Mouse (Mus musculus) cerebellum, postnatal 25 days (tissue): ENCODE results near the gene Rab3c.

Experiments used
- DNase-seq, 2 experiments: peaks; one replicate each; pipeline ENCODE4 v3.0.0; 2021; ENCODE audit warnings: mixed read lengths in 2 of 2

The Rab3c gene

DNA sequence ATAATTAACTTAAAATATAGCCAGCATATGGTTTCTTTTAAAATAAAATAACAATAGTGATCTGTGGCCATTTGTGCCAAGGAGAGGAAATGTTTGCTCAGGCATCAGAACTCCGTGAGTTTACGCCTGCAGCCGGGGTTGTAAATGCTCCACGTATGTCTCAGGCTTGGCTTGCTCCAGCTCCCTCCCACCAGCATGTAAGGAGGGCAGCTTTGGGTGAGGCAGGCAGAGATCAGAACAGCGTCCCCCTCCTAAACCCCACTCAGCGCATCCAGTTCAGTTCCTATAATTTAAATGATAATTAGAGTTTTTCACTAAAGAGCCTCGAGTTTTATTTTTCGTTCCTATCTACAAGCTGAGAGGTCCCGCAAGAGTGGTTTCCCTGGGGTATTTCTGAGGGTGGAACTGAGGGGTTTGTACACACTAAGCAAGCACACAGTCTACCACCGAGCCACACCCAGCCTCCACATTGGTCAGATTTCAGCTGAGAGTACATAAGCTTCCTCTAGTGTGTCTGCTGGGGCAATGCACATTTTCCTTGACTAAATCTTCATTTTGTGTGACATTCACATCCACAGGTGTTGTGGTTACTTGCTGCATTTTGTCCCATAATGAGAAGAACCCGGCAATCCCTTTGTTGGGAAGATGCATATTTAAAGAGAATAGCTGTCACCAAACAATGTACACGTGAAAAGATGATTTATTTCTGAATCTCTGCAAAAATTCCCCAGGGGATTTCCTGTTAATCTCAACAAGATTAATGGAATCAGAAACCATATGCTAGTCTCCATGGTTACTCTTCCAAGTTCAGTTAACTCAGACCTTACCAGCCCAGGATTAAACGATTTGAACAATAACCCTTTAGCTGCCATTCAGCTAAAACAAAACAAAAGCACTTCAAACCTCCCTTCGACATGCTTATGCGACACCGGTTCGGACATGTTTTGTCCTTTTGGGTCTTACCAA is 186.8 kb downstream of the Rab3c start:
- no peak for DNase-seq

DNA sequence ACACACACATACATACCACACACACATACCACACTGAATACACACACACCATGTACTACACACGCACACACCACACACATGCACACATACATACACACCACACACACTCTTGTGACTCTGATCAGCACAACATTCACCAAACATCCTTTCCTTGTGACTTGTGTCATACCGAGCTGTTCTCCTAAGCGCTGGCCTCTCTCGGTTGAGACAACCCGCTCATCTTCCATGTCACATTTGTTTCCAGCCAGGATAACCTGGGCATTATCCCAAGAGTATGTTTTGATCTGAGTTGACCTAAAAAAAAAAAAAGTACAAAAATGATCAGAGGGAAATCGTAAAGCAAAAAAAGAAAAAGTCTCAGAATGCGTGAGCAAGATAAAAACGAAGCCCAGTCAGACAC is 196.8 kb downstream of the Rab3c start:
- peak; percentile 21 to 33 for DNase-seq

DNA sequence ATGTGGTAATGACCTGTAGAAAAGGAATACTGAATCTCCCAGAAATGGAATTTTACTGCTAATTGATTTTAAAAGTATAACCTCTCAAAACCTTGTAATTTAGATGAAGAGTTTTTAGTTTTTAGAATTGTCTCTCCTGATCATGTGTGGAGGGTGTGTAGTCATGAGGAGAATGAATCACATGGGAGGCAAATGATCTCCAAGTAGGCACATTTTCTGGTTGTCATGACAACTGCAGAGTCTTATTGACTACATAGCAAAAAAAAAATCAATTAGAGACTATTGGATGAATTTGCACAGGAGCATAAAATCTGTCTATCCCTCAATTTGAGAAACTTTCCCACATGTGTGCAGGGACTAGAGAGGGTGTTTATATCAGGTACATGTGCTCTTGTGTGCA is 199.6 kb downstream of the Rab3c start:
- DNase-seq: no peak

DNA sequence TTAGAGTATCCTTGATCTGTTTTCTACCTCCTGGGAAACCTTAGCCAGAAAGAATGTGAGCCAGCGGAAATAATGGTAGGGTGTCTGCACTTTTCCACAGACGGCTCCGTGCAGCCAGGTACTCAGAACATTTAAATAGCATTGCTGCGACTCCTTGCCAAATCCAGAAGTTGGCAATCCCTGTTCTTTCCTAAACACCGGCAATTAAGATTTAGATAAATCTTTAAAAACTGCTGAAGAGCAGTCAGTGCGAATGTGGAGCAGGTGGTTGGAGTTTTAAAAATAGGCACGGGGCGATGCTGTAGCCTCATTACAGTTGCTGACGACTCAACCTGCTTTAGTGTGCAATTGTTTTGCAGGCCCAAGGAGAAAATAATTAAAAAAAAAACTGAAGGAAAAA is 205.2 kb downstream of the Rab3c start:
- peak in 1 of 2 experiments; percentile 11 for DNase-seq

DNA sequence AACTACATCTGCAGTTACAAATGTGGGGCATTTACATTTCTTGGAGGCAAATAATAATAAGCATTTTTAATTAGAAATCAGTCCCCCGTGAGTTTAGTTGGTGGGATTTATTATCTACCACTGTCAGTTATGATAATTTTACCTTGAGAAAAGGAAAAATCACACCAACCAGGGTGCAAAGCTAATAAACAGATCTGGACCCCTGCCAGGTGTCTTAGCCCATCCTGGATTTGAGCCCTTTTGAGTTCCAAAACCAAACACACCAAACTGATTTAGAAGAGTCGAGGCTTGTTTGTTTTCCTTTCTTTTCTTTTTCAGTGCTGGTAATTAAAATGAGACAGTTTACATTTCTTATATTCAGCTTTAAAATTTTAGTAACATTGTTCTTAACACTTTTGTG is 206.6 kb downstream of the Rab3c start:
- DNase-seq: no peak

DNA sequence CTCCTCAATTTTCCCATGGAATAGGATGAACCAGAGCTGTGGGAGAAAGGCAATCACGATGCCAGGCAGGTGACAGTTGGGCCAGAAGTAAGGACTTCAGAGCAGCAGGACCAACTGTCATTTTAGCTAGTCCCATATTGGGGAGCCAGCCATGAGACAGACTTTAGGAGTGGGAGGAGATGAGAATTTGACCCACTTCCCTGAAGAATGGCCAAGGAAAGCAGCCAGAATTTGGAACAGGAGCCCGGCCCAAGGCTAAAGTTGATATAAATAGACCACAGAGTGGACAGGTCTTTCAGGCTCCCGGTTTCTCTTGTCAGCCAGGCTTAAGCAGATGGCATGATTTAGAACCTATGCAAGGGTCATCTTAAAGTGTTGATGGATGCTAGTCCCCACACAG is 213.6 kb downstream of the Rab3c start:
- DNase-seq: peak; percentile 84 to 88

DNA sequence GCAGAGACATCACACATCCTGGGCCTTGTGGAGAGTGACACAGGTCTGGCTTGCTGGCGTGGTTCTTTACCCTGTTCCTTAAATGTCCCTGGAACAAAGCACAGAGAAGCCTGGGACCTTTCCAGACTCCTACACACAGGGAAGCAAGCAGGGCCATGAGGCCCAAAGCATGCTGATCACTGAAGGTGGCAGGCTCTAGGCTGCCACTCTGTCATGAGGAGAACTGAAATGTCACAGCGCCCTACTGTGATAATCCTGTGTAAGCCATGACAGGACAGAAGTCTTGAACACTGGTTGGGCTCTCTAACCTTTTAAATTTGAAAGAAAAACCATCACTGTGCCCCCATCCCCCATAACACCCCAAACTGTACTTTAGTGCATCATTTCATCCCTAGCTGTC is 214.1 kb downstream of the Rab3c start:
- DNase-seq: peak; percentile 73 to 78

DNA sequence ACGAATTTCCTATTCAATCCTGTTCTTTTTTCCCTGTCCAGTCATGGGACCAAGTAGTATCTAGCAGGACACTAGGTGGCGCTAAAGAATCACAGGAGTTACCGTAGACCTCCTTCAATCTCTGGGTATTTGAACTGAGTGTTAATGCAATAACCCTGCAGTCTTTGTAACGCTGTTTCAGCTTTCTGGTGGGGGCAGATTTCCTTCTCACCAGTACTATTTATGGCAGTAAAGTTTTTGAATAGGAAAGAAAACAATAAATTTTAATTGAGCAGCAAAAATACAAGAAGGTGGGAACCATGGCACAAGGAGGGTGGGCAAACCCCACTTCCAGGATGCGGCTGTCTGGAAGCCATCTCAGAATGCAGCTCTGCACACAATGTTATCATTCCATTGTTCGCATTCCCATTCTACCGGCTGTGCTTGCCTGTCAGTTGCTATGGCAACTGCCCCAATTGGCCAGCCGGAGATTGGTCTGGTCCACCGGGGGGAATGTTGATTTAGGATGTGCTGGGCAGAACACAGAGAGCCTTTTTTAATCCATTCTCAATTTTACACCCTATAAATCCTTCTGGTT is 217.9 kb downstream of the Rab3c start:
- peak; percentile 67 to 87 for DNase-seq

DNA sequence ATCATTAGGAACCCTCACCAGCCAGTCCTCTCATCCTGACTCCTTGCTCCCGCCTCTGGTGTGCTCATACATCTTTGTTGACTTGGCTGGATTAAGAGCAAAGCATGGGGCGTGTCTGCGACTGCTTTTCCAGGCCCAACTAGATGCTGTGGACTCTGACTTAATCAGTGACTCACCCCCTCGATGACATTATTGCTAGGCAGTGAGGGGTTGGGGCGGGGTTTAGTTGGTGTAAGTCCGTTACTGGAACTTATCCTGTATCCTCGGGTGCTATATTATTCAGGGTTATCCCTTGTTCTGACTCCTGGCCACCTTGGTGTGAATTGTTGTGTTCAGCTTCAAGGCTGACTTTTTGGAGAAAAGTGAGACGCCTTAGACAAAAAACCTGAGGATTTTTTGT is 218.5 kb downstream of the Rab3c start:
- DNase-seq: no peak

DNA sequence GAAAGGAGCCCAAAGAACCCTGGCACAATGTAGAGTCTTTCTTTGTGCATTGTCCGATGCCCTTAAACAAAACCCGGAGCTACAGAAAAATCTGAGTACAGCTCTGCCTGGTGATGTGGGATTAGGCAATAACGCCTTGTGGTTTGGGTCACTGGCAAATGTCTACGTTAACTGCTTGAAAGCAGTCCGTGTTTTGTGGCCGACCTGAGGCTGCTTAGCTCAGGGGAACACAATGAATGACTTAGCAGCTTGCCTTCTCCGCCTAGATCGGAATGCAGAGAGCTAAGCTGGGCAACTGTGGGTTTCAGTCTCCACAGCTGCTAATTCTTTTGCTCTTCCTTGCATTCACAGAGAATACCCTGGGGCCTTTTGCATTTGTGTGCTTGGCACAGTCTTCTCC is 226.3 kb downstream of the Rab3c start:
- no peak for DNase-seq

DNA sequence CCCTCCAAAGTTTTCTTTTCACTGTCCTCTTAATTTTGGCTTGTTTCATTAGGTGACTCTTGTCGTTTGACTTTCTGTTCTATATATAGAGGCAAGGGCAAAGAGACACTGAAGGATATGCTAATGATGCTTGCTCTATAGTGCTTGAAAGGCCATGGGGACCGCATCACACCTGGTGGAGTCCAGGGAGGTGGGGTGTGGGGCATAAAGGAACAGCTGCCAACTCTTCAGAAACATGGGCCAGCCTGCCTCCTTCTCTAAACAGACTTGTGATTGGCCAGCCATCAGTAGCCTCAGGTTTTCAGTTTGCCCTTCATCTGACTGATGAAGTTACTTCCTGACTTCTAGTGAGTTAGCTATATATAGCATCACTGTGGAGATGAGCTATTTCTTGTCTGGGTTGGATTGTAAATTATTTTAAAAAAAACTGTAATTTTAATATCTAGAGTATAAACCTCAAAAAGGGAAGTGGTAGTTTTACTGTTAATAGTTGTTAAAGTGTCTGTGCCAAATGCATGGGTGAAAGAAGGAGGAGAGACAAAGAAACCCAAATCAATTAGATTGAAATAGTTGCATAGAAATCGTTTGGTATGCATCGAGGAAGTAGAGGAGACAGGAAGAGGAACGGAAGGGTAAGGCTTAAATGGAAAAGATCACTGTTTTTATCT is 231.9 kb downstream of the Rab3c start:
- DNase-seq: no peak

DNA sequence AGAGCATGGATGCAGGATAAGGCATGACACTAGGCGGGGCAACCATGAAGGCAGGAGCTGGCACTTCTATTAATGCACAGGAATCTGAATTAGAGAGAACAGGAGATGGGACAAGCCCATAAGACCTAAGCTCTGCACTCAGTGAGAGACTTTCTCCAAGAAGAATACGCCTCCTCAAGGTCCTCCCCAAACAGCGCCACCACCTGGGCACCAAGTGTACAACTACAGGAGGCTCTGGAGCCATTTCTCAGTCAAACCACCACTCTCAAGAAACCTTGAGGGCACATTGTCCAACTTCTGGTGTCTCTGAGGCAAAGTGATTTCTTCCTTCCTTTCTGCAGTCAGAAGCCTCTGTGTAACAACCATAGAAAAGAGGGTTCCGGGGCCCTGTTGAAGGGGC is 236.4 kb downstream of the Rab3c start:
- DNase-seq: no peak

DNA sequence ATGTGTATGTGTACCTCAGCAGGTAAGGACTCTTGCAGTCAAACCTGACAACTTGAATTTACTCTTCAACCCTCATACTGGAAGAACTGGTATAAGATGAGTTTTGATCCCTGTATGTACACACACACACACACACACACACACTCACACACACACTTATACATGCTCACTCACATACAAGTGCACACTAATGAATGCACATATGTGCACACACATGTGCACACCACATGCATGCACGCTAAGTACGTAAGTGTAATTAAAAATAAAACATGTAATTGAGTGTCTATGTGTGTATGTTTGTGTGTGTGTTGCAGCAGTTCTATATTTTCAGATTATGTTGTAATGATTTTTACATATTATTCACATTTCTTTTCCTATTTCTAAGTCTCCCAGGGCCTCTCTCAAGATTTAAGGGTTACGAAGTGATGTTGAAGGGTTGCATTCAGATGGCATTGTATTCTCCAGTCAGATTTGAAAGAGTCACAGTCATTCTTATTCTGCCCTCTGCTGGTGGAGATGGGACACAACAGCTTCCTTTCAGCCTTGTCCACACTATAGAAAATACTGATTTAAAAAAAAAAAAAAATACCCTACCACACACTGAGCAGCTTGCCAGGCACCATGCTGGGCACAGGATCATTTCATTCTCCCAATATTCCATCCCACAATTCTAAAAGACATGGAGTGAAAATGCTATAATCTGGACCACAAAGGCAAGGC is 240.9 kb downstream of the Rab3c start:
- peak; percentile 34 to 60 for DNase-seq

DNA sequence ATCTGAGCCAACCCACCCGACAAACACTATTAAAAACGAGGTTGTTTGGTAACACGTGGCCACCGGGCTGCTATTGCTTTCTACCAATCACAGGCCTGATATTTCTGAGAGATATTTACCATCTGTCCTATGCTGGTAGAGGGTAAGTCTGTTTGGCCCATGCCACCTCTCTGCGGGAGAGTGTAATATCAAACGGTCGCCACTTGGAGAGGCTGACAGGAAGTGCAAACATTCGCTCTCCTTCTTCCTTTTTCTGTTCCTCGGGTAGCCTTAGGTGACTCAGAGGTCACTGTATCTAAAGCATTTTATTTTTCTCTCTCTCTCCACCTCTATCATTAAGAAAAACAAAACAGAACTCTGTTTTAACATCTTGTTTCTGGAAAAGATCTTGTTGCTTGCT is 241.6 kb downstream of the Rab3c start:
- no peak for DNase-seq

DNA sequence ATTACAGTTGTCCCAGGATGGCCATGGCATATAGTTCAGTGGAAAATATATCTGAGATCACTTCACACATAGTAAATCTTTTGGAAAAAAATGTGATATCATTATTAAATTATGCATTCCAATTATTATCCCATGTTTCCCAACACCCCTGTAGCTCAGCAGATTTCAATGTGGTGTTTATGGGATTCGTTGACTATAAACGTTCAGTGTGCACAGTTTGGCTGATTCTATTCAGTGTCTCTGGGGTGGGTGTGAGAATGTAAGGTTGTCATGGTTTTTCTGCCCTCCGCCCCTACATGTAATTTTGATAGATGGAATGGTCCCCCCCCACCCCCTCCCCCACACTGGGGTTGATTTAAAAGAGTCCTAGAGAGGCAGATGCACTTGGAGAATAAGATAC is 242.3 kb downstream of the Rab3c start:
- no peak for DNase-seq

DNA sequence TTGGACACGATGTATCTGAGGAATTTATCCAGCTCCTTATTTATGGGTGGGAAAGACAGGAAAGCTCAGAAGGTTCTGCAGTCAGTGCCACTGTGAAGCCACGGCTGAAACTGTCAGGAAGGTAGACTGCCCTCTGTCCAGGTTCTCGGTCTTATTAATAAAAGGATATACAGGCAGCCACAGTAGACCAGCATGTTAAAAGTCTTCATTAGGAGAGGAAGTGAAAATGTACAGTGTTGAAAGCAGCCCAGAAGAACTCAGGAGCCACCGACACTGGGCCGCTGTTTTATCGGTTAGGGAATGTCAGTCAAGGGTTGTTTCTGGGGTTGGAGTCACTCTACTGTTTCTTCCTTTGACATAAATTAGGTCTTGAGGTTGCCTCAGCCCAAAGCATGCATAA is 245.9 kb downstream of the Rab3c start:
- no peak for DNase-seq

DNA sequence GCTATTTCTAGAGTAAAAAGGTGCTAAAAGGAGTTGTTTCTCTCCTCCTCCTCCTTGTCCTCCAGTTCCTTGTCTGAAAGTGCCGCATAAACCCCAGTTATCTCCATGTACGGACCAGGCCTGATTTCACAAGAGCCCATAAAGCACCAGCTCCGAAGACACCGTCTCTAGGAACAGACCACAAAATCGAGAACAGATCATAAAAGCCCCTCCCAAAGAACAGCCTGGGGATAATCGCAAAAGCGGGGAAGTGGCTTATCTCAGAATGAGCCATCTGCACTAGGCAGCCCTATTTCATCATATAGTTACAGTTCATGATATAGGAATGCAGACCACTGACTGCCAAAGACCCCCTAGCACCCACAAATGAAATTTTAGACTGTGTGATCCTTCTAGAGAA is 246.8 kb downstream of the Rab3c start:
- no peak for DNase-seq

DNA sequence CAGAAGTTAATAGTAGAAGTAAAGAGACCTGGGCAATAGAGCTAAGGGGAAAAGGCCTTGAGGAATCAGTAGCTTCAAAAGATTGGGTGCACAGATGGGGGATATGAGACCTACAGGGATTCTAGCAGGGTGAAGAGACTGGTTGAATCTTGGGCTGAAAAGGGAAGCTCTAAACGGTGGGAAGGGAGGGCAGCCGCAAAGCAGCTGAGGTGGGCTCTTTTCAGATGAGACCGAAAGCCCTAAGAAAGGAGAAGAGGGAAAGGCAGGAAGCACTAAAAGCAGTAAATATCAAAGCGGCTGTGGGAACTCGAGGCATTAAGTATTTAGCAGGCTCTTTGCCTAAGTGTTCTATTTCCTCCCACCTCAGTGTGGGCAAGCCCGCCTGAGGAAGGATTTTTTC is 248.9 kb downstream of the Rab3c start:
- no peak for DNase-seq

DNA sequence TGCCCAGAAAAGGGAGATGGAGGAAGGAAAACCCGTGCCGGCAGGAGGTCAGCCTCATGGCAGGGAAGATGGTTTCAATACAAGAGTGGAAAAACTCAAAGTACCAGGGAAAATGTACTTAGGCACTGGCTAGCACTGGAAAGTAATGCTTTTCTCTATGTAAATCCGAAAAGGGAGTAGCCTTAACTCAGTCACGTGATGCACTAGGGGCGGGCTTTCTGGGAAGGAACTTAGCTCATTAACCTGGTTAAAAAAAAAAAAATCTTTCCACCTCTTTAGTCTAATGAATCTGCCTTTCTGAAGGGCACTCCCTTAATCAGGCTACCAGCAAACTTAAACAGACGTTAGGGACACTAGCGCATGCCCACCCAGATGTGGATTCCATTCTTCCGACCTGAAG is 249.7 kb downstream of the Rab3c start:
- no peak for DNase-seq

DNA sequence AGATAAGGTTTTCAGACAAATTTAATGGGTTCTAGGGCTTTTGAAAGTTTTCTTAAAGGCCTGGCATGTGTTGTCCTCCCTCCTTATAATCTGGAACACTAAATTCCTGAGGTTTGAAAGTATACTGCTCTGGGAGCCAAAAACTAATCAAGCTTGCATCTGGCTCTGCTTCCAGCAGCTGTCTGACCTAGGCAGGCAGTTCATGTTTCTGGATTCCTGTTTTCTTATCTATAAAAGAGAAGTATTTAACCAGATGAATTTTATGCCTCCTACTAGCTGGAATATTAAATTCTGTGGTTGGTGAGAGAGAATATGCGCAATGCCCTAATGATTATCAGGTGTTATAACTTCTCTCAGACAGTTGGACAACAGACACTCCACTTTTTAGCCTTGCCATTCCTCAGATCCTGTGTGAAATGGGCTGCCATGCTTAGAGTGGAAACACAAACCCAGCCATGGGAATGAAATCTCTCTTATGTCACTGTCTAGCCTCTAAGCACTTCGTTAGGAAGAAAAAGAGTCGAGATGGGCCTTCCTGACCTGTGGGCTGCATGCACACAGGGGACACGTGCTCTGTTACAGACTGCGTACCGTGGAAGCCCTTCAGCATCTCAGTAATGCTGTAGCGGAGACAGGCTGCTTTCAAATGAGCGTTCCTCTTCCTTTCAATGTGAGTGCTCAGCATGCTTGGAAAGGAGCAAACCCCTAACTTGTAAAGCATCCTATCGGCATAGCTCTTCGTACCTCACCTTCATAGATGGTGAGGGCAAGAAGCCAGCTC is 256.2 kb downstream of the Rab3c start:
- no peak for DNase-seq

DNA sequence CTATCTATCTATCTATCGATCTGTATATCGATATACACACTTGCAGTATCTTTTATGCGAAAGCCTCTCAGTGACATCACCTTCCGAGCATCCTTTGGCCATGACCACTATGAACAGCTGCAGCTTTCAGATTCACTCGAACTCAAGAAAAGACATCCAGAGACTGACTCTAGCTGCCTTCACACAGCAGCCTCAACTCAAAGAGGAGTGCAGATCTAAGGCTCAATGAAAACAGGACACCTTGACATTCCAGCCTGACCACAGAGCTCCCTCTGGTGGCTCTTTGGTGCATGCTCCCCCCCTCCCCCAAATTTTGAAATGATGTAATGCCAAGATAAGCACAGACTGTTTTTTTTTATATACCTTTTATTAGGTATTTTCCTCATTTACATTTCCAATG is 257.8 kb downstream of the Rab3c start:
- peak; percentile 35 to 61 for DNase-seq

DNA sequence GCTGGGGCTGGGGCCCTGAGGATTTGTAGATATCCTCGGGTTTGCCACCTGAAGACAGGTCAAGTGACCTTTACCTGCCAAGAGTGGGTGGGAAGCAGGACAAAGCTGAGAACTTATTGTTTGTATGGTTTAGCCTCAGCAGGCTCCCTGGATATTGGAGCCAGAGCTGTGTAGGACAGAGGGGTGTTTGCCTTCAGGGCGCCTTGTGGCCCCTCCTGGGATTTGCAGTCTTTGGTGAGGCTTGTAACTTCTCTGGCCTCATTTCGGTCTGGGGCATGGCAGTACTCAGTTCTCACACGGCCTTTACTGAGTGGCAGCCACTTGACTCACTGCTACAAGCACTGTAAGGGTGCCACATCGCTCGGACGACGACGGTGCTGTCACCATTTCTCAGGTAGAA is 261.0 kb downstream of the Rab3c start:
- no peak for DNase-seq
